Mouse (Mus musculus) kidney, adult 10 weeks (tissue): ENCODE measurements around the gene Ube3c. TPM values are rescaled to one million over a fixed set of nuclear protein-coding genes. Genes with fewer than 3 reads are reported as not detected.

ENCODE experiments used
- polyA plus RNA-seq: library from polyadenylated mRNA; stranded (reverse); fragments of 350-450 nt; fragmentation: Illumina TruSeq; extraction: RNeasy Lipid Tissue Mini Kit (QIAGEN cat#74804); gene quantifications from one replicate; pipeline ENCODE4 v1.2.3, GENCODE M21; 2014; ENCODE audit warnings: low read depth, low replicate concordance

Gene Ube3c
- polyA plus RNA-seq, result 46.4 TPM

DNA sequence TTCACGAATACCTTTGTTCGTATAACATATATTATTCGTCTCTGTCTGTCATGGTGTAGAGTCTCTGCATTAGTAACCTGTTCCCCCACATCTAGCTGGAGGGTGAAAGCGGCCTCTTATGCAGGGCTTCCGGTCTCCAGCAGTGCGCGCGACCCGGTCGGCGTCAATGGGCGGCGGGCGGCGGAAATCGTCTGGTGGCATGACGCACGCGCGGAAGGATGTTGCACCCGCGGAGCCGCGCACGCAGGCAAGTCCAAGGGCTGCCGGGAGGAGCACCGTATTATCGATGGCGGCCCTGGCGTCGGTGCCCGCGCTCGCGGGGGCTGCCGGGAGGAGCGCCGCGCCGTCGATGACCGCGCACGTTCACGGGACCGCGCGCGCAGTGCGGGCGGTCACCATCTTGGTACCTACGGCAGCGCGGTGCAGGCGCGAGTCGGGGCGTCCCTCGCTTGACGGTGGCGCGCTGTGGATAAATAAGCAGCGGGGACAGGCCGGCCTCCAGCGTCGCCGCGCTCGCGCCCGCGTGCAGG is at the start of gene Ube3c:
Gene Ube3c, plus strand, starts transcription at position 395 of the 530 bp plus-strand sequence.

Other genes starting within 250 kb of the Ube3c start
- gene Lmbr1, start 190.9 kb upstream of the Ube3c start, polyA plus RNA-seq, result 16.1 TPM
- gene Nom1, start 134.6 kb upstream of the Ube3c start, polyA plus RNA-seq, result 19.3 TPM
- gene Mnx1, start 90.8 kb upstream of the Ube3c start, polyA plus RNA-seq, result not detected
- gene Dnajb6, start 166.4 kb downstream of the Ube3c start, polyA plus RNA-seq, result 305 TPM
- not detected for gene Gm5129, start 166.7 kb downstream of the Ube3c start, polyA plus RNA-seq